Mouse (Mus musculus) midbrain, embryonic 14.5 days (tissue): ENCODE results near the gene Fst. TPM values are rescaled to one million over a fixed set of nuclear protein-coding genes. Genes with fewer than 3 reads are reported as not detected.

Experiments used
- ATAC-seq: fragments of 200-750 bp; cut with Nextera tagmentation; 2 replicates; pipeline ENCODE4 v1.8.0; 2017; ENCODE audit warnings: moderate number of reproducible peaks, moderate library complexity; ENCODE audit not compliant: low FRiP score, low TSS enrichment
- DNase-seq: peaks from one replicate; pipeline ENCODE4 v3.0.0-alpha.2; 2015
- H3K27ac ChIP-seq: fragments of 300-500 bp; sonication (generic); replicated peaks from 2 replicates; pipeline ENCODE4 v1.5.1; 2014; ENCODE audit warnings: mild to moderate bottlenecking, low read depth, low read length, moderate library complexity
- H3K27me3 ChIP-seq: fragments of 300-500 bp; sonication (generic); 2 replicates; pipeline ENCODE4 v1.6.1; 2014; ENCODE audit warnings: low read length, control low read depth, mixed read lengths; ENCODE audit not compliant: control insufficient read depth, insufficient read depth
- H3K36me3 ChIP-seq: fragments of 300-500 bp; sonication (generic); 2 replicates; pipeline ENCODE4 v1.6.1; 2014; ENCODE audit warnings: low read length, control low read depth; ENCODE audit not compliant: control insufficient read depth, insufficient read depth
- H3K4me1 ChIP-seq: fragments of 300-500 bp; sonication (generic); 2 replicates; pipeline ENCODE4 v1.6.1; 2014; ENCODE audit warnings: mild to moderate bottlenecking, antibody characterized with exemption, low read length, control low read depth; ENCODE audit not compliant: control insufficient read depth, insufficient read depth
- H3K4me2 ChIP-seq: fragments of 300-500 bp; sonication (generic); 2 replicates; pipeline ENCODE4 v1.6.1; 2014; ENCODE audit warnings: mild to moderate bottlenecking, low read length, moderate library complexity
- H3K4me3 ChIP-seq: fragments of 300-500 bp; sonication (generic); replicated peaks from 2 replicates; pipeline ENCODE4 v1.5.1; 2014; ENCODE audit warnings: low read depth, low read length
- H3K9ac ChIP-seq: fragments of 300-500 bp; sonication (generic); replicated peaks from 2 replicates; pipeline ENCODE4 v1.6.1; 2014; ENCODE audit warnings: mild to moderate bottlenecking, low read length, moderate library complexity
- H3K9me3 ChIP-seq: fragments of 300-500 bp; sonication (generic); 2 replicates; pipeline ENCODE4 v1.6.1; 2016; ENCODE audit warnings: low read length, control low read depth, mixed read lengths; ENCODE audit not compliant: control insufficient read depth
- WGBS: fragments of 180-500 bp; shearing (Covaris S2); extraction: QIAGEN DNeasy Blood & Tissue Kit; methylation state at CpG from one replicate; pipeline ENCODE4 v1.1.7; 2014; 5-methylcytosine and 5-hydroxymethylcytosine counted together
- polyA plus RNA-seq: library from polyadenylated mRNA; unstranded; fragments of >200 nt; fragmentation: Nextera tagmentation; extraction: Ambion mirVana; gene quantifications from 2 replicates; pipeline ENCODE4 v1.2.1, GENCODE M21; 2014

Gene Fst
- 5.2 and 7.7 TPM in 2 replicates for polyA plus RNA-seq

DNA sequence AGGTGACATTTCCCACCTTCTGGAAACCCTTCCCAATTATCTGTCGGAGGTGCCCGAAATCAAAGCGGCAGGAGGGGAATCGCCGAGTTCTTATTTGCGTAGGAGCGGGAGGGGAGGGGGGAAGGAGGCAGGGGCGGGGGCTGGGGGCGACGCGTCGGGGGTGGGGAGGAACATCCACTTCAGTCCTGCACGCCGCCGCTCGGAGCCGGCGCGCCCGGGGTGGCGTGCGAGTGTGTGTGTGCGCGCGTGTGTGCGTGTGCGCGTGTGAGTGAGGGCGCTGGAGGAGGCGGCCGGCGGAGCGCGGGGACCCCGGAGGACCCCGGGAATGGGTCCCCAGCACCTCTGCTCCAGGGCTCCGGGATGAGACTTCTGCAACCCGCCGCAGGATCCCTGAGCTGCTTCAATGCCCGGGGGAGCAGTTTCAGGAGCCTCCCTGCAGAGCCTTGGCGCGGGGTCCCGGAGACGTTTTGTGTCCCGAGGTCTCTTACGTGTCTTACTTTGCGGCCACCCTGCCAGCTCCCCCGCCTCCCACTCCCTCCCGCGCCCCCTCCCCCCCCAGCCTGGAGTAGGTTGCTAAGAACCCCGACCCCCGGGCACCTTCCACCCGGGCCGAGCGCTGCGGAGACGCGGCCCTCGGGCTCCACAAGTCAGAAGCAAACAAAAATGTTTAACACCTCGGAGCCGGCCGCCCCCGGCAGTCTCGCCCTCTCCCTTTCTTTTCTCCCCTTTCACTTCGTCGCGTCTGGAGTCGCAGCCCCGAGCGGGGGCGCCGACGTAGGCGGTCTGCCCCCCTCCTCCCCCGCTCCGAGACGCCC is at the start of gene Fst:
TSS of gene Fst (minus strand) at position 66 of the 815 bp plus-strand sequence.
- peak; percentile 80 for DNase-seq
- no peaks in the 10 kb centered on the region for H3K36me3 ChIP-seq
- peak within 1 kb of the TSS; percentile 78 for H3K27ac ChIP-seq
- under 1% methylated on average over 70 of the region's 77 CpGs for WGBS
- peaks cover 14% of the 10 kb centered on the region for H3K27me3 ChIP-seq
- H3K4me3 ChIP-seq, result peak within 1 kb of the TSS; percentile 54
- H3K9me3 ChIP-seq, result no peaks in the 10 kb centered on the region
- peak; percentile 59 for ATAC-seq
- H3K9ac ChIP-seq, result peak within 1 kb of the TSS; percentile 54
- H3K4me2 ChIP-seq, result peak within 1 kb of the TSS; percentile 94
- H3K4me1 ChIP-seq, result peaks cover 22% of the 10 kb centered on the region

DNA sequence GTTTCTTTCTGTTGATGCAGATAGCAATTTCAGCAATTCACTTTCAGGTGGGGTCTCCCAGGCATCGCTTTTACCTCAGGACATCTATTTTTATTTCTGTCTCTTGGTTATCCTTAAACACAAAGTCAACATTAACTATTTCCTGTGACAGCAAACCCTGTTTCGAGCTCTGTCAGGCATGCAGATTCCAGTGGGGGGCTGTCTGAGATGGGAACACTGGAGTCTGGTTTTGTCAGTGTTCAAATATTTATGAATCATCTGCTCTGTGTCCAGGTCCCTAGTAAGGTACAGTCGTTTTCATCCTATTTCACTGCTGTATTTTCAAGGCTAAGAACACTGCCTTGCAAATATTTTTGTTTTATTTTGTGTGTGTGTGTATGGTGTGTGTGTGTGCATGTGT is 35.1 kb upstream of the Fst start:
- Histone ChIP-seq H3K27ac (no peak overlapping the region), H3K27me3 (no peaks in the 10 kb centered on the region), H3K36me3 (no peaks in the 10 kb centered on the region), H3K9ac (no peak overlapping the region), H3K4me3 (no peak overlapping the region), H3K9me3 (no peaks in the 10 kb centered on the region), H3K4me1 (no peaks in the 10 kb centered on the region), H3K4me2 (no peak overlapping the region)
- WGBS, result 81% methylated on average over 3 of the region's 3 CpGs
- no peak for DNase-seq
- no peak for ATAC-seq

DNA sequence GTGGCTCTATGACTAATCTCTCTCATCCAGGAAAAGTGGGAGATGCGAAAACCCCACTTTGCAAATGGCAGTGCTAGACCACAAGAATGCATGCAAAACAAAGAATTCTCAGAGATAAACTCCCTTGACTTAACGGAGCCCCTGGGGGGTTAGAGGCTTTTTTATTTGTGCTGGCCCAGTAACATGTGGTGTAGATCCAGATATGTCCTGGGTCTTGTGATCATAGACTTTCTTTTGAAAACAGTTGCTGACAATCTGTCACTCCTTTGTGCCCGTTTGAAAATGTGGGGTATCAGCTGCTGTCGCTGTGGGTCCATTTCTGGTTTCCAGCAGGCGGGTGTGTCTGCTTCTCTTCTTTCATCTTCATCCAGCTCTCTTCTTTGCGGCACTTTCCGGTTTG is 29.4 kb upstream of the Fst start:
- no peaks in the 10 kb centered on the region for H3K9me3 ChIP-seq
- no peak for ATAC-seq
- WGBS, result 77% methylated on average over 7 of the region's 7 CpGs
- no peaks in the 10 kb centered on the region for H3K4me1 ChIP-seq
- no peaks in the 10 kb centered on the region for H3K27me3 ChIP-seq
- H3K9ac ChIP-seq, result no peak overlapping the region
- no peak for DNase-seq
- no peak overlapping the region for H3K4me2 ChIP-seq
- no peaks in the 10 kb centered on the region for H3K36me3 ChIP-seq
- no peak overlapping the region for H3K4me3 ChIP-seq
- no peak overlapping the region for H3K27ac ChIP-seq

DNA sequence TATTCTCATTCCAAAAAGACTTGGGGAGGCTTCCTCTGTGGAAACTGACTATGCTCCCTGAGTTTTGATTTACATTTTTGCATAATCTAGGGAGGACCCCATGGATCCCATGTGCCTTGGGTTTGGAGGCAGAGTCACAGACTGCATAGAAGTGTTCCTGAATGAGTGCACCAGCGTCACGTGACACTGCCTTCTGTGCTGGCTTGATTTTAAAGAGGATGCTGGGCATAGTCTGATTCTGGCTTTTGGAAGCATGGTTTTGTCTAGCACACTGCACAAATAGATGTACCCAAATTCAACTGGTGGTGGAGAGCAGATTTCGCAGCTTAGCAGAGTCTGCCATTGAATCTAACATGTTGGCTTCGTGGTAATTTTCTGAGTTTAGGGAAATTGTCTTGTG is 19.6 kb upstream of the Fst start:
- no peak for DNase-seq
- WGBS, result 86% methylated on average over 4 of the region's 4 CpGs

DNA sequence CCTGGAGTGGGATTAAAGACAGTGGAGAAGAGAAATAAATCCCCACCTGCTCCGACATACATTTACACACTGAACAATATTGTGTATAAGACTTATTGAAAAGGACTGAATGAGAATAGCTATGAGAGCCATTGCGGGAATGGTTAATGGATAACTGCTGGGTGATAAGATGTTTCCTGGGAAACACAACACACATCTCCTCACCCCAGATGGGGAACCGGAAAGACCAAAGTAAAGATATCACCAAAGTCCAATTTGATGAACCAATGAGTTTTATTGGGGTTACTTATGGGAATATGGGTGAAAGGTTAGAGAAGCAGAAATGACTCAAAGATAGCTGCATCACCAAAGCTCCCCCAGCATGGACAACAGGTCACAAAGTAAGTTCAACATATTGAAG is 11.2 kb upstream of the Fst start:
- no peaks in the 10 kb centered on the region for H3K9me3 ChIP-seq
- H3K9ac ChIP-seq, result no peak overlapping the region
- no peaks in the 10 kb centered on the region for H3K27me3 ChIP-seq
- no peak overlapping the region for H3K27ac ChIP-seq
- no peak for DNase-seq
- H3K36me3 ChIP-seq, result no peaks in the 10 kb centered on the region
- H3K4me1 ChIP-seq, result no peaks in the 10 kb centered on the region
- ATAC-seq, result no peak
- 90% methylated on average over 3 of the region's 3 CpGs for WGBS
- no peak overlapping the region for H3K4me2 ChIP-seq
- no peak overlapping the region for H3K4me3 ChIP-seq

More for the DNA sequence above, 19.6 kb upstream of the Fst start:
- Histone ChIP-seq H3K27me3 (no peaks in the 10 kb centered on the region), H3K4me2 (no peak overlapping the region), H3K36me3 (no peaks in the 10 kb centered on the region), H3K4me3 (no peak overlapping the region), H3K9me3 (no peaks in the 10 kb centered on the region), H3K9ac (no peak overlapping the region), H3K27ac (no peak overlapping the region), H3K4me1 (no peaks in the 10 kb centered on the region)
- ATAC-seq, result no peak

DNA sequence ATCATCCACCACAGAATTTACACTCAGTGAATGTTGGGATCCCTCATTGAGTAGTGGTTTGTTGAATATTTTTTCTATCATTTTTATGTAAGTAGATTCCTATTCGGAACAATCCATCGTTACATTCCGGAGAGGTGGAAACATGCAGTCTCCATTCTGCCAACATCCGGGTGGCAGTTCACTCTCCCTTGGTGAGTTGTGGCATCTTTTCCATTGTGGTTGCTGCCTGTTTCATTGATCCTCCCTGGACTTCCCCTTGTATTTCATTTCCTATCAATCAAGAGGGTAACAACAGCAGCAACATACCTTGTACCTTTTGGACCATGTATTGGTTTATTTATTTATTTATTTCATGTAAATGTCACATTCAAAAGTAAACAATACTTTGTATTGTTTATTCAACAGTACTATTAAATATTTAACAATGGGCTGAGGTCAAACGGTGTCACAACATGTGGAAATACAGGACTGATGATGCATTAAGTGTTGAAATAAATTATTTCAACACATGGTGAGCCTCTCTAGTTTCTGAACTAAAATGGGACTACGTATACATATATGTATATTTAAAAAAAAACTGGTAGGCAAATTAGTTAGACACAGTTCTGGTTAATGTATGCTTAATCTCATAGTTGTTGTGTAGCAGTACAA is 7.6 kb upstream of the Fst start:
- DNase-seq (no peak), ATAC-seq (no peak)
- 93% methylated on average over 6 of the region's 6 CpGs for WGBS
- no peak overlapping the region for H3K4me2 ChIP-seq
- no peaks in the 10 kb centered on the region for H3K4me1 ChIP-seq
- no peak overlapping the region for H3K27ac ChIP-seq
- no peaks in the 10 kb centered on the region for H3K9me3 ChIP-seq
- H3K4me3 ChIP-seq, result no peak overlapping the region
- no peaks in the 10 kb centered on the region for H3K36me3 ChIP-seq
- H3K27me3 ChIP-seq, result no peaks in the 10 kb centered on the region
- no peak overlapping the region for H3K9ac ChIP-seq

DNA sequence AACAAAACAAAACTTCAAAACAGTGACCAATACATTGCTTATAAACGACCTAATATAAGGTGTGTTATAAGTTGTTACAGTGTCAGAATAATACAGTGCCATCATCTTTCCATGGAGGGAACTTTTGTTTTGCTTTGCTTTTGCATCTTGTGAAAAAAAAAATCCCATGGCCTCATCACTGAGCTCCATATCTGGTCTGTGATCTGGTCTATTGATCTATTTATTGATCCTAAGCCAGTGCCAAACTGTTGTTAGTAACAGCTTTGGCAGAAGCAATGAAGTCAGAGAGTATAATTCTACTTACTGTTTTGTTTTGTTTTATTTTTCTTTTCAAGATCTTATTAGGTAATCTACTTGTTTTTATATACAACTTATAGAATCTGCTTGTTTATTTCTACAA is 6.6 kb upstream of the Fst start:
- H3K4me2 ChIP-seq, result no peak overlapping the region
- H3K36me3 ChIP-seq, result no peaks in the 10 kb centered on the region
- no peaks in the 10 kb centered on the region for H3K4me1 ChIP-seq
- no peak overlapping the region for H3K9ac ChIP-seq
- H3K4me3 ChIP-seq, result no peak overlapping the region
- no peak for ATAC-seq
- no peaks in the 10 kb centered on the region for H3K27me3 ChIP-seq
- no peaks in the 10 kb centered on the region for H3K9me3 ChIP-seq
- 76% methylated on average over 1 of the region's 1 CpGs for WGBS
- no peak for DNase-seq
- H3K27ac ChIP-seq, result no peak overlapping the region

DNA sequence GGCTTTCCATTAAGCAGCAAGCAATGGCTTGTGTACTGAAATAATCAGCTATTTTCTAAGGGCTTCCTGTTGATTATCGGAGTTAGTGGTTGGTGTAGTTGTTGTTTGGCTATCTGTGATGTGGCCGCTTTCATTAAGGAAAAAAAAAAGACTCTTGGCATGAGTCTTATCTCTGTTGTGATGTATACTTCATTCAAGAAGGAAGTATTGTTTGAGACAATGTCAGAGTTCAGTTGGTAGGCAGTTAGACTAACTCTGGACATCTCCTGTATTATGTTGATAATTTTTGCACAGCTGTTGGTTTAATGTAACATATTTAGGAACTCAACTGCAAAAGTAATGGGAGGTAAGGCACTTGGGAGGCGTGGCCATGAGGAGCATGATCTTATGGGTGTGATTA is 6.1 kb upstream of the Fst start:
- Histone ChIP-seq H3K4me1 (no peaks in the 10 kb centered on the region), H3K4me2 (no peak overlapping the region), H3K36me3 (no peaks in the 10 kb centered on the region), H3K9ac (no peak overlapping the region), H3K27ac (no peak overlapping the region), H3K9me3 (no peaks in the 10 kb centered on the region), H3K27me3 (no peaks in the 10 kb centered on the region), H3K4me3 (no peak overlapping the region)
- DNase-seq (no peak), ATAC-seq (no peak)
- 94% methylated on average over 3 of the region's 3 CpGs for WGBS
